Mouse (Mus musculus) neural tube, embryonic 11.5 days (tissue): Measurements from ENCODE around the gene Ackr3. TPM values are rescaled to one million over a fixed set of nuclear protein-coding genes. Genes with fewer than 3 reads are reported as not detected.

Experiments
- ATAC-seq: fragments of 200-750 bp; cut with Nextera tagmentation; 2 replicates; pipeline ENCODE4 v1.8.0; 2017; ENCODE audit warnings: moderate number of reproducible peaks, mild to moderate bottlenecking, moderate TSS enrichment, moderate library complexity; ENCODE audit not compliant: insufficient read depth, low FRiP score, low TSS enrichment
- DNase-seq: peaks from one replicate; pipeline ENCODE4 v3.0.0-alpha.2; 2015; ENCODE audit warnings: low spot score
- H3K27ac ChIP-seq: fragments of 300-500 bp; sonication (generic); 2 replicates; pipeline ENCODE4 v1.5.1; 2014; ENCODE audit warnings: low read depth, mild to moderate bottlenecking, low read length
- H3K27me3 ChIP-seq: fragments of 300-500 bp; sonication (generic); 2 replicates; pipeline ENCODE4 v1.6.1; 2014; ENCODE audit warnings: mild to moderate bottlenecking, low read length, mixed read lengths; ENCODE audit not compliant: control insufficient read depth, insufficient read depth
- H3K36me3 ChIP-seq: fragments of 300-500 bp; sonication (generic); 2 replicates; pipeline ENCODE4 v1.6.1; 2014; ENCODE audit warnings: mild to moderate bottlenecking, low read length, moderate library complexity, mixed read lengths; ENCODE audit not compliant: control insufficient read depth, insufficient read depth
- H3K4me1 ChIP-seq: fragments of 300-500 bp; sonication (generic); 2 replicates; pipeline ENCODE4 v1.6.1; 2014; ENCODE audit warnings: low read length, mixed read lengths; ENCODE audit not compliant: control insufficient read depth, insufficient read depth
- H3K4me2 ChIP-seq: fragments of 300-500 bp; sonication (generic); 2 replicates; pipeline ENCODE4 v1.6.1; 2014; ENCODE audit warnings: low read depth, mild to moderate bottlenecking, moderate library complexity
- H3K4me3 ChIP-seq: fragments of 300-500 bp; sonication (generic); 2 replicates; pipeline ENCODE4 v1.5.1; 2014; ENCODE audit warnings: low read depth, low read length
- H3K9ac ChIP-seq: fragments of 300-500 bp; sonication (generic); 2 replicates; pipeline ENCODE4 v1.6.1; 2014; ENCODE audit warnings: mild to moderate bottlenecking, low read length
- H3K9me3 ChIP-seq: fragments of 300-500 bp; sonication (generic); 2 replicates; pipeline ENCODE4 v1.6.1; 2016; ENCODE audit warnings: low read length; ENCODE audit not compliant: control insufficient read depth
- WGBS: fragments of 180-500 bp; shearing (Covaris S2); extraction: QIAGEN DNeasy Blood & Tissue Kit; methylation state at CpG from one replicate; pipeline ENCODE4 v1.1.7; 2014; 5-methylcytosine and 5-hydroxymethylcytosine counted together
- polyA plus RNA-seq: library from polyadenylated mRNA; unstranded; fragments of >200 nt; fragmentation: Nextera tagmentation; extraction: Ambion mirVana; gene quantifications from 2 replicates; pipeline ENCODE4 v1.2.1, GENCODE M21; 2014

The Ackr3 gene
- polyA plus RNA-seq, 1 experiment from 2014 or later = 45.9 TPM

GRCm38 (mm10) chr1:90207739-90208502, 4.1 kb downstream of the Ackr3 start:
- no peaks in the 10 kb centered on the region for H3K36me3 ChIP-seq
- H3K4me2 ChIP-seq = peak overlapping the region; percentile 69
- peaks cover 21% of the 10 kb centered on the region for H3K4me1 ChIP-seq
- no peak overlapping the region for H3K27ac ChIP-seq
- H3K9me3 ChIP-seq = no peaks in the 10 kb centered on the region
- WGBS = 67% methylated on average over 6 of the region's 6 CpGs
- DNase-seq = no peak
- ATAC-seq = no peak
- peak overlapping the region; percentile 82 for H3K9ac ChIP-seq
- no peaks in the 10 kb centered on the region for H3K27me3 ChIP-seq
- H3K4me3 ChIP-seq = peak overlapping the region; percentile 66; the same call in 1 of the 2 replicates

DNA sequence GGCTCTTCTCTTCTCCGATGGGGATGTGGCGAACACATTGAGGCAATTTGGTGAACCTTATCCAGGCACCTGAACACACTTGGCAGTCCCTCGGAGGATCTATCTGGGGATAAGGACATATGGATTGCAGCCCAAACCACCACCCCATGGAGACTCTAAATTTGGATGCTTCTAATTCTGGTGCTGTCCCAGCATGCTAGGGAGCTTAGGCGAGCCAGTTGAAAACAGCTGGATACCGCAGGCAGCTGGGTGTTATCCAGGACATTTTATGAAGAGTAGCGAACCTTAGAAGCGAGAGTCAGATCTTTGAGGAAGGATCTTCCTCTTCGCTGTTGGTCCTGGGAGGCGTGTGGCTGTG, 4.7 kb downstream of the Ackr3 start:
- H3K9ac ChIP-seq = peak overlapping the region; percentile 5
- peaks cover 21% of the 10 kb centered on the region for H3K4me1 ChIP-seq
- DNase-seq (no peak), ATAC-seq (no peak)
- peak overlapping the region; percentile 23; the same call in 1 of the 2 replicates for H3K27ac ChIP-seq
- no peaks in the 10 kb centered on the region for H3K27me3 ChIP-seq
- peak overlapping the region; percentile 66; the same call in 1 of the 2 replicates for H3K4me3 ChIP-seq
- peak overlapping the region; percentile 69 for H3K4me2 ChIP-seq
- WGBS = 74% methylated on average over 9 of the region's 9 CpGs
- H3K36me3 ChIP-seq = peaks cover 2% of the 10 kb centered on the region; the same call in 1 of the 2 replicates
- H3K9me3 ChIP-seq = no peaks in the 10 kb centered on the region

DNA sequence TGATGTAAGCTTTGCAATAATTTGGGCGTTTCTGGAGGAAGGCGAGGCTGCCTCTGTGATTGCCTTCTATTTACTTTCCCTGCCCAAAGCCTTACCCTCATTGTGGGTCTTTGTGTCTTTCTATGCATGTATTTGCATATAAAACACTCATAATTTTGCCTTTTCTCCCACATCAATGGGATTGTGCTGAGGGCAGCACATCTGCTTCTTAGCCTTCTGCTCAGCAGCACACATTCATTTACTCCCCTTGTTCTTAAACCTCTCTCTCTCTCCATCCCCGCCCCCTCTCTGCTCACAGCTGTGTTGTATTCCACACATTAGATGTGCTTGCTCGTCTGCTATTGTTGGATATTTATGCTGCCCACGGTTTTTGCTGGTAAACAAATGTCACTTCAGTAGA, 5.3 kb downstream of the Ackr3 start:
- 53% methylated on average over 5 of the region's 5 CpGs for WGBS

DNA sequence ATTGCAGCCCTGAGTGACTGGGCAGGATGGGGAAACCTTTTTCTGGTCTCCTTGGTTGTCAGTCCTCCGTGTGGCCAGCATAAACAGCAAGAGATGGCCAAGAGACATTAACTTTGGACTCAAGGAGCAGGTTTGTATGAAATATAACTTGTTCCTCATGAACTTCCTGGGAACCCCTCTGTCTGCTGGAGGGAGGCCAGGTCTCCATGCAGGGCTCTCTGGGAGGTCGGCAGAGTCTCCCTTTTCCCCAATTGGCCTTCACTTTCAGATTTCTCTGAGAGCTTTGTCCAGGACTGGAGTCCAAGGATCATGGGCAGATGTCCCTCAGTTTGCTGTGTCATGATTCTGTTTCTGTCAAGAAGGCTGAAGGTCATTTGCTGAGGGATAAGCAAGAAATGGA, 6.0 kb downstream of the Ackr3 start:
- Histone ChIP-seq H3K27ac (no peak overlapping the region), H3K27me3 (no peaks in the 10 kb centered on the region), H3K36me3 (peaks cover 8% of the 10 kb centered on the region), H3K4me3 (no peak overlapping the region), H3K9ac (no peak overlapping the region), H3K4me1 (peaks cover 21% of the 10 kb centered on the region), H3K4me2 (no peak overlapping the region), H3K9me3 (no peaks in the 10 kb centered on the region)
- DNase-seq (no peak), ATAC-seq (no peak)
- 79% methylated on average over 2 of the region's 2 CpGs for WGBS

More for the DNA sequence above, 5.3 kb downstream of the Ackr3 start:
- H3K36me3 ChIP-seq = peaks cover 2% of the 10 kb centered on the region; the same call in 1 of the 2 replicates
- DNase-seq (no peak), ATAC-seq (no peak)
- peak overlapping the region; percentile 69; the same call in 1 of the 2 replicates for H3K4me2 ChIP-seq
- no peak overlapping the region for H3K4me3 ChIP-seq
- peaks cover 21% of the 10 kb centered on the region for H3K4me1 ChIP-seq
- no peaks in the 10 kb centered on the region for H3K9me3 ChIP-seq
- no peak overlapping the region for H3K9ac ChIP-seq
- H3K27me3 ChIP-seq = no peaks in the 10 kb centered on the region
- peak overlapping the region; percentile 23; the same call in 1 of the 2 replicates for H3K27ac ChIP-seq

GRCm38 (mm10) chr1:90210346-90210745, 6.6 kb downstream of the Ackr3 start:
- no peak overlapping the region for H3K27ac ChIP-seq

GRCm38 (mm10) chr1:90210761-90211160, 7.0 kb downstream of the Ackr3 start:
- H3K36me3 ChIP-seq = peaks cover 9% of the 10 kb centered on the region
- no peak for ATAC-seq
- H3K4me1 ChIP-seq = peaks cover 21% of the 10 kb centered on the region
- H3K9me3 ChIP-seq = no peaks in the 10 kb centered on the region
- DNase-seq = no peak
- no peaks in the 10 kb centered on the region for H3K27me3 ChIP-seq
- no peak overlapping the region for H3K4me3 ChIP-seq
- no peak overlapping the region for H3K9ac ChIP-seq
- no peak overlapping the region for H3K27ac ChIP-seq
- WGBS = 85% methylated on average over 4 of the region's 4 CpGs
- no peak overlapping the region for H3K4me2 ChIP-seq

More at GRCm38 (mm10) chr1:90210346-90210745, 6.6 kb downstream of the Ackr3 start:
- WGBS = 86% methylated on average over 6 of the region's 6 CpGs
- DNase-seq (no peak), ATAC-seq (no peak)
- peaks cover 21% of the 10 kb centered on the region for H3K4me1 ChIP-seq
- H3K4me2 ChIP-seq = no peak overlapping the region
- no peaks in the 10 kb centered on the region for H3K27me3 ChIP-seq
- no peak overlapping the region for H3K9ac ChIP-seq
- peaks cover 9% of the 10 kb centered on the region for H3K36me3 ChIP-seq
- no peak overlapping the region for H3K4me3 ChIP-seq
- H3K9me3 ChIP-seq = no peaks in the 10 kb centered on the region

GRCm38 (mm10) chr1:90212376-90212775, 8.6 kb downstream of the Ackr3 start:
- H3K27ac ChIP-seq = no peak overlapping the region

GRCm38 (mm10) chr1:90212901-90213300, 9.1 kb downstream of the Ackr3 start:
- Histone ChIP-seq H3K27ac (no peak overlapping the region), H3K9ac (no peak overlapping the region), H3K4me1 (peaks cover 15% of the 10 kb centered on the region), H3K36me3 (peaks cover 9% of the 10 kb centered on the region), H3K4me3 (no peak overlapping the region), H3K4me2 (no peak overlapping the region), H3K27me3 (no peaks in the 10 kb centered on the region), H3K9me3 (no peaks in the 10 kb centered on the region)
- WGBS = 82% methylated on average over 6 of the region's 6 CpGs
- ATAC-seq (no peak), DNase-seq (no peak)

More at GRCm38 (mm10) chr1:90212376-90212775, 8.6 kb downstream of the Ackr3 start:
- Histone ChIP-seq H3K9me3 (no peaks in the 10 kb centered on the region), H3K4me2 (no peak overlapping the region), H3K27me3 (no peaks in the 10 kb centered on the region), H3K36me3 (peaks cover 9% of the 10 kb centered on the region), H3K4me3 (no peak overlapping the region), H3K9ac (no peak overlapping the region), H3K4me1 (peaks cover 16% of the 10 kb centered on the region)
- 89% methylated on average over 6 of the region's 6 CpGs for WGBS
- ATAC-seq (no peak), DNase-seq (no peak)

DNA sequence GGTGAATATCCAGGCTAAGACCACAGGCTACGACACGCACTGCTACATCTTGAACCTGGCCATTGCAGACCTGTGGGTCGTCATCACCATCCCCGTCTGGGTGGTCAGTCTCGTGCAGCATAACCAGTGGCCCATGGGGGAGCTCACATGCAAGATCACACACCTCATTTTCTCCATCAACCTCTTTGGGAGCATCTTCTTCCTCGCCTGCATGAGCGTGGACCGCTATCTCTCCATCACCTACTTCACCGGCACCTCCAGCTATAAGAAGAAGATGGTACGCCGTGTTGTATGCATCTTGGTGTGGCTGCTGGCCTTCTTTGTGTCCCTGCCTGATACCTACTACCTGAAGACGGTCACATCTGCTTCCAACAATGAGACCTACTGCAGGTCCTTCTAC, 10.2 kb downstream of the Ackr3 start:
- no peak for ATAC-seq
- H3K36me3 ChIP-seq = peaks cover 9% of the 10 kb centered on the region

More for the DNA sequence above, 10.2 kb downstream of the Ackr3 start:
- H3K4me3 ChIP-seq = no peak overlapping the region
- H3K4me1 ChIP-seq = peaks cover 4% of the 10 kb centered on the region; the same call in 1 of the 2 replicates
- H3K9me3 ChIP-seq = no peaks in the 10 kb centered on the region
- 96% methylated on average over 12 of the region's 12 CpGs for WGBS
- no peak for DNase-seq
- H3K4me2 ChIP-seq = no peak overlapping the region
- no peak overlapping the region for H3K27ac ChIP-seq
- no peak overlapping the region for H3K9ac ChIP-seq
- H3K27me3 ChIP-seq = no peaks in the 10 kb centered on the region
